ENCODE assay signal across 13 mouse cellular contexts in the genomic region with DNA sequence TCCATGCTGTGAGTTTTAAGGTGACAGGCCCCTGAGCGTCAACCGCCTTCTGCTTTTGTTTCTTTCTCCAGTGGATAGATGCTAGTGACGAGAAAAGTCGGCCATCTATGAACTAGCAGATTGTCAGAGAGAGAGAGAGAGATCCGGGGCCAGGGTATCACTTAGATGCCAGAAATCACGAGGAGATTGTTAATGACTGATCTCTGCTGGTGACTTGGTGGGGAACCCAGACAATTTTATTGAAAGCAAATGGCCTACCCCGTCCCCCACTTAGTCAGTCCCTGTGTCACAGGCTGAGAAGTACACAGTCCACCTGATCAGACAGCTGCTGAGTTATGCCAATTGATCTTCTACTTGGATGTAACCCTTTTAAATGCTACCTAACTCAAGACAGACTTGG. TPM values are rescaled to one million over a fixed set of nuclear protein-coding genes. Genes with fewer than 3 reads are reported as not detected.
"Had no signal": no experiment of that assay in that cellular context is flagged by ENCODE, and none has a peak within 500 bp of the region (broad histone marks: within the 10 kb centered on the region; RNA-seq: fewer than 3 reads in every experiment).

No protein-coding gene starts in this region.

- DNase-seq: retina, postnatal 1 day; right cerebral cortex, adult 18-20 months; right cerebral cortex, postnatal 14 days; right cerebral cortex, postnatal 25 days; right cerebral cortex, postnatal 4 days; spleen, adult 18-20 months; thymus, adult 18-20 months; thymus, adult 2 months; thymus, postnatal 14 days; thymus, postnatal 25 days; thymus, postnatal 36 days; thymus, postnatal 4 days had no signal

RNA-seq across cellular contexts. Expression of a gene that starts 9.9 kb away (rescaled TPM):
- total RNA-seq: neutrophil, adult 5-6 weeks had no signal

RNA-seq across cellular contexts. Expression of a gene that starts 37.9 kb away (rescaled TPM):
- total RNA-seq: neutrophil, adult 5-6 weeks had no signal
